Mouse (Mus musculus): ENCODE results near the gene Lrp10. TPM values are rescaled to one million over a fixed set of nuclear protein-coding genes. Genes with fewer than 3 reads are reported as not detected.

Gene Lrp10
- polyA plus RNA-seq, 1 experiment from 2014 or later = 35.2 TPM

GRCm38 (mm10) chr14:54440538-54440937 is 23.4 kb upstream of the Lrp10 start:
- no peak overlapping the region for H3K9ac ChIP-seq (ENCODE audit: low read depth, low read length)
- H3K27ac ChIP-seq (ENCODE audit: low read depth, low read length) = no peak overlapping the region
- H3K9me3 ChIP-seq (replicated peaks; ENCODE audit: control insufficient read depth, low read length) = no peaks in the 10 kb centered on the region
- H3K4me3 ChIP-seq (ENCODE audit: low read depth, low read length) = no peak overlapping the region
- H3K4me2 ChIP-seq = no peak overlapping the region
- no peak for ATAC-seq (replicated peaks; ENCODE audit: insufficient number of reproducible peaks, low FRiP score, low TSS enrichment)
- H3K27me3 ChIP-seq (ENCODE audit: control insufficient read depth, insufficient read depth, low read length) = no peaks in the 10 kb centered on the region
- WGBS (ENCODE audit: insufficient replicate concordance) = 85% methylated on average over 13 of the region's 14 CpGs
- peaks cover 8% of the 10 kb centered on the region; the same call in 1 of the 2 replicates for H3K4me1 ChIP-seq (ENCODE audit: control insufficient read depth, insufficient read depth, low read length)
- peaks cover 19% of the 10 kb centered on the region for H3K36me3 ChIP-seq (ENCODE audit: control insufficient read depth, insufficient read depth, low read length)

- peaks cover 15% of the 10 kb centered on the region for H3K36me3 ChIP-seq (ENCODE audit: control insufficient read depth, insufficient read depth, low read length)
- ATAC-seq (replicated peaks; ENCODE audit: insufficient number of reproducible peaks, low FRiP score, low TSS enrichment) = no peak
- 69% methylated on average over 4 of the region's 4 CpGs for WGBS (ENCODE audit: insufficient replicate concordance)
These were observed 22.6 kb upstream of the Lrp10 start for GRCm38 (mm10) chr14:54441365-54441764.

DNA sequence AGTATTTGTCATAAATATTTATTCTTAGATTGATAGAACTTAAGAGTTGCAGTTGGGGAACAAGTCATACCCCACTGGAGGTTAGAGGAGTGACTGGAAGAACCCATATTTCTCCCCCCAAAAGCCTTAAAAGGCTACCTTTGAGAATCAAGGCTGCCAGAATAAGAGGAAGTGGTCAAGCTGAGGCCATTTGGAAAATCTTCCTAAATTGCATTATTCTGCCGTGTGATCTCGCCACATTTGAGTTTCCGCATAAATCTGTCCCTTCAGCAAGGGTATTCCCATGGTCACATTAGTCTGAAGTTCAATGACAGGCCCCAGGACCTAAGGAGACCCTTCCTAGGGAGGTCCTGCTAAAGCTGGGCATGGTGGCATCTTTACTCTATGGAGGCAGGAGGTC is 21.4 kb upstream of the Lrp10 start:
- Histone ChIP-seq H3K4me1 (ENCODE audit: control insufficient read depth, insufficient read depth, low read length) (peaks cover 10% of the 10 kb centered on the region; the same call in 1 of the 2 replicates), H3K4me2 (no peak overlapping the region), H3K9me3 (replicated peaks; ENCODE audit: control insufficient read depth, low read length) (no peaks in the 10 kb centered on the region), H3K27ac (ENCODE audit: low read depth, low read length) (no peak overlapping the region), H3K4me3 (ENCODE audit: low read depth, low read length) (no peak overlapping the region), H3K36me3 (ENCODE audit: control insufficient read depth, insufficient read depth, low read length) (peaks cover 15% of the 10 kb centered on the region), H3K27me3 (ENCODE audit: control insufficient read depth, insufficient read depth, low read length) (no peaks in the 10 kb centered on the region), H3K9ac (ENCODE audit: low read depth, low read length) (no peak overlapping the region)
- 84% methylated on average over 3 of the region's 3 CpGs for WGBS (ENCODE audit: insufficient replicate concordance)
- no peak for ATAC-seq (replicated peaks; ENCODE audit: insufficient number of reproducible peaks, low FRiP score, low TSS enrichment)

More at GRCm38 (mm10) chr14:54441365-54441764, 22.6 kb upstream of the Lrp10 start:
- H3K4me1 ChIP-seq (ENCODE audit: control insufficient read depth, insufficient read depth, low read length) = peaks cover 10% of the 10 kb centered on the region; the same call in 1 of the 2 replicates
- no peak overlapping the region for H3K4me2 ChIP-seq
- no peak overlapping the region for H3K4me3 ChIP-seq (ENCODE audit: low read depth, low read length)
- no peaks in the 10 kb centered on the region for H3K9me3 ChIP-seq (replicated peaks; ENCODE audit: control insufficient read depth, low read length)
- H3K27ac ChIP-seq (ENCODE audit: low read depth, low read length) = no peak overlapping the region
- no peaks in the 10 kb centered on the region for H3K27me3 ChIP-seq (ENCODE audit: control insufficient read depth, insufficient read depth, low read length)
- H3K9ac ChIP-seq (ENCODE audit: low read depth, low read length) = no peak overlapping the region

- peaks cover 10% of the 10 kb centered on the region; the same call in 1 of the 2 replicates for H3K4me1 ChIP-seq (ENCODE audit: control insufficient read depth, insufficient read depth, low read length)
- WGBS (ENCODE audit: insufficient replicate concordance) = 24% methylated on average over 3 of the region's 3 CpGs
- H3K9ac ChIP-seq (ENCODE audit: low read depth, low read length) = no peak overlapping the region
- H3K4me3 ChIP-seq (ENCODE audit: low read depth, low read length) = no peak overlapping the region
- H3K36me3 ChIP-seq (ENCODE audit: control insufficient read depth, insufficient read depth, low read length) = peaks cover 12% of the 10 kb centered on the region
- H3K4me2 ChIP-seq = no peak overlapping the region
- H3K27ac ChIP-seq (ENCODE audit: low read depth, low read length) = no peak overlapping the region
- ATAC-seq (replicated peaks; ENCODE audit: insufficient number of reproducible peaks, low FRiP score, low TSS enrichment) = no peak; the same call in 1 of the 2 replicates
- H3K27me3 ChIP-seq (ENCODE audit: control insufficient read depth, insufficient read depth, low read length) = no peaks in the 10 kb centered on the region
- no peaks in the 10 kb centered on the region for H3K9me3 ChIP-seq (replicated peaks; ENCODE audit: control insufficient read depth, low read length)
These were observed 20.7 kb upstream of the Lrp10 start for GRCm38 (mm10) chr14:54443196-54443595.

DNA sequence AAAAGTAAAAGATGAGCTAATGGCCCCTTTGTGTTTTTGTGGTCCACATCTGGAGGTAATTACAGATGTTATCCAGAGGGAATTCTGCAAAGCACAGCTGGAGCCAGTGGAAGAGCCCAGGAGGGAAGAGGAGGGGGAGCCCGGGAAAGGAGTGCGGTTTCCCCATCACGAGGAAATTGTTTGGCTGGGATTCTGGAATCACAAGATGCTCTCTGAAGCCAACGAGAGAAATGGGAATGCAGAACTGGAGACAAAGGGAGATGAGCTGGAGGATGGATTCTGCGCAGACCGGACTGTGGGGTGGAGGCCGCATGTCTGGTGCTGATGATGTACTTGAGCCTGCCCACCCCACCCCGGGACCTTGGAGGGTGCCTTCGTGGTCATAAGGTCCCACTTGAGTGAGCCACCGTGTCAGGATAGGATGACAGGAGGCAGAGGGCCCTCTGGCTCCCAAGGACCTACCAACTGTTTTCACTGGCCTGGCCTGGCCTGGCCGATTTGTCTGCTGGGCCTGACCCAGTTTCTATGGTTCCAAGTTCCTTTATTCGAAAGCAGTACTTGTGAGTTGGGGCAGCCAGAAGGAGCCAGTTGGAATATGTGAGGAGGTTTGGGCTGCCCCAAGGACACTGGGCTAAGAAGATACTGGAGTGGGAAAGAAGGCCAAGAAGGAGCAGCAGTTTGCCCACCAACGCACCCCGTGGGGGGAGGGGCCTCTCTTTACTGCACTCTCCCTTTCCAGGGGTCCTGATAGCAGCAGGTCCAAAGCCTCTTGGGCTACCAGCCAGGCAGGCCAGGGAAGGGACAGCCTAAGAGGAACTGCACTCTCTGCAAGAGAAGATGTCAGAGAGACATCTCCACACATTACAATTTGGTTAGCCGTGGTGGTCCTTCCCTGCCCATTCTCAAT is 20.0 kb upstream of the Lrp10 start:
- Histone ChIP-seq H3K27ac (ENCODE audit: low read depth, low read length) (no peak overlapping the region), H3K27me3 (ENCODE audit: control insufficient read depth, insufficient read depth, low read length) (no peaks in the 10 kb centered on the region), H3K4me3 (ENCODE audit: low read depth, low read length) (no peak overlapping the region), H3K9me3 (replicated peaks; ENCODE audit: control insufficient read depth, low read length) (no peaks in the 10 kb centered on the region), H3K4me2 (no peak overlapping the region), H3K9ac (ENCODE audit: low read depth, low read length) (no peak overlapping the region), H3K36me3 (ENCODE audit: control insufficient read depth, insufficient read depth, low read length) (peaks cover 7% of the 10 kb centered on the region; the same call in 1 of the 2 replicates), H3K4me1 (ENCODE audit: control insufficient read depth, insufficient read depth, low read length) (peaks cover 10% of the 10 kb centered on the region; the same call in 1 of the 2 replicates)
- ATAC-seq (replicated peaks; ENCODE audit: insufficient number of reproducible peaks, low FRiP score, low TSS enrichment) = no peak
- WGBS (ENCODE audit: insufficient replicate concordance) = 51% methylated on average over 15 of the region's 15 CpGs

- Histone ChIP-seq H3K9ac (ENCODE audit: low read depth, low read length) (0 out of 2 replicates have a peak overlapping the region, but pooled peaks have one; percentile 34), H3K4me3 (ENCODE audit: low read depth, low read length) (no peak overlapping the region), H3K27ac (ENCODE audit: low read depth, low read length) (no peak overlapping the region), H3K4me1 (ENCODE audit: control insufficient read depth, insufficient read depth, low read length) (peaks cover 10% of the 10 kb centered on the region; the same call in 1 of the 2 replicates), H3K9me3 (replicated peaks; ENCODE audit: control insufficient read depth, low read length) (no peaks in the 10 kb centered on the region), H3K4me2 (no peak overlapping the region), H3K27me3 (ENCODE audit: control insufficient read depth, insufficient read depth, low read length) (no peaks in the 10 kb centered on the region), H3K36me3 (ENCODE audit: control insufficient read depth, insufficient read depth, low read length) (no peaks in the 10 kb centered on the region; the same call in 1 of the 2 replicates)
- ATAC-seq (replicated peaks; ENCODE audit: insufficient number of reproducible peaks, low FRiP score, low TSS enrichment) = no peak
- 28% methylated on average over 3 of the region's 3 CpGs for WGBS (ENCODE audit: insufficient replicate concordance)
These were observed 18.5 kb upstream of the Lrp10 start for GRCm38 (mm10) chr14:54445476-54445875.

GRCm38 (mm10) chr14:54453566-54453965 is 10.4 kb upstream of the Lrp10 start:
- WGBS (ENCODE audit: insufficient replicate concordance) = 87% methylated on average over 9 of the region's 9 CpGs
- no peak for ATAC-seq (replicated peaks; ENCODE audit: insufficient number of reproducible peaks, low FRiP score, low TSS enrichment)

GRCm38 (mm10) chr14:54454669-54455528 is 9.0 kb upstream of the Lrp10 start:
- Histone ChIP-seq H3K9ac (ENCODE audit: low read depth, low read length) (no peak overlapping the region), H3K36me3 (ENCODE audit: control insufficient read depth, insufficient read depth, low read length) (no peaks in the 10 kb centered on the region), H3K4me3 (ENCODE audit: low read depth, low read length) (no peak overlapping the region), H3K9me3 (replicated peaks; ENCODE audit: control insufficient read depth, low read length) (no peaks in the 10 kb centered on the region), H3K4me1 (ENCODE audit: control insufficient read depth, insufficient read depth, low read length) (no peaks in the 10 kb centered on the region), H3K4me2 (no peak overlapping the region), H3K27ac (ENCODE audit: low read depth, low read length) (no peak overlapping the region), H3K27me3 (ENCODE audit: control insufficient read depth, insufficient read depth, low read length) (no peaks in the 10 kb centered on the region)
- WGBS (ENCODE audit: insufficient replicate concordance) = 73% methylated on average over 11 of the region's 11 CpGs
- ATAC-seq (replicated peaks; ENCODE audit: insufficient number of reproducible peaks, low FRiP score, low TSS enrichment) = no peak

More at GRCm38 (mm10) chr14:54453566-54453965, 10.4 kb upstream of the Lrp10 start:
- Histone ChIP-seq H3K4me2 (no peak overlapping the region), H3K27me3 (ENCODE audit: control insufficient read depth, insufficient read depth, low read length) (no peaks in the 10 kb centered on the region), H3K9ac (ENCODE audit: low read depth, low read length) (no peak overlapping the region), H3K4me1 (ENCODE audit: control insufficient read depth, insufficient read depth, low read length) (no peaks in the 10 kb centered on the region), H3K9me3 (replicated peaks; ENCODE audit: control insufficient read depth, low read length) (no peaks in the 10 kb centered on the region), H3K27ac (ENCODE audit: low read depth, low read length) (no peak overlapping the region), H3K36me3 (ENCODE audit: control insufficient read depth, insufficient read depth, low read length) (no peaks in the 10 kb centered on the region), H3K4me3 (ENCODE audit: low read depth, low read length) (no peak overlapping the region)

All from heart, embryonic 11.5 days (tissue).